Mouse (Mus musculus) intestine, embryonic 16.5 days (tissue): ENCODE data around the gene Tmem51. TPM values are rescaled to one million over a fixed set of nuclear protein-coding genes. Genes with fewer than 3 reads are reported as not detected.
A peak's percentile ranks its signal among the peaks of the same experiment; 100 is the strongest.

Experiments
- ATAC-seq: fragments of 200-750 bp; cut with Nextera tagmentation; 2 replicates; pipeline ENCODE4 v1.8.0; 2017; ENCODE audit warnings: moderate TSS enrichment, moderate library complexity
- H3K27ac ChIP-seq: fragments of 300-500 bp; sonication (generic); 2 replicates; pipeline ENCODE4 v1.5.1; 2014; ENCODE audit warnings: mild to moderate bottlenecking, low read length
- H3K27me3 ChIP-seq: fragments of 300-500 bp; sonication (generic); replicated peaks from 2 replicates; pipeline ENCODE4 v1.6.1; 2014; ENCODE audit warnings: low read length, control low read depth, mixed read lengths; ENCODE audit not compliant: control insufficient read depth, insufficient read depth
- H3K36me3 ChIP-seq: fragments of 300-500 bp; sonication (generic); 2 replicates; pipeline ENCODE4 v1.6.1; 2014; ENCODE audit warnings: low read length, control low read depth; ENCODE audit not compliant: control insufficient read depth, insufficient read depth
- H3K4me1 ChIP-seq: fragments of 300-500 bp; sonication (generic); 2 replicates; pipeline ENCODE4 v1.6.1; 2014; ENCODE audit warnings: low read length, control low read depth, mixed read lengths; ENCODE audit not compliant: control insufficient read depth, insufficient read depth
- H3K4me2 ChIP-seq: fragments of 300-500 bp; sonication (generic); 2 replicates; pipeline ENCODE4 v1.6.1; 2014; ENCODE audit warnings: low read depth, low read length, control low read depth
- H3K4me3 ChIP-seq: fragments of 300-500 bp; sonication (generic); 2 replicates; pipeline ENCODE4 v1.5.1; 2014; ENCODE audit warnings: mild to moderate bottlenecking, low read length
- H3K9ac ChIP-seq: fragments of 300-500 bp; sonication (generic); 2 replicates; pipeline ENCODE4 v1.6.1; 2014; ENCODE audit warnings: low read depth, low read length
- H3K9me3 ChIP-seq: fragments of 300-500 bp; sonication (generic); 2 replicates; pipeline ENCODE4 v1.6.1; 2016; ENCODE audit warnings: low read length, control low read depth; ENCODE audit not compliant: control insufficient read depth
- WGBS: fragments of 180-500 bp; shearing (Covaris S2); extraction: QIAGEN DNeasy Blood & Tissue Kit; methylation state at CpG from one replicate; pipeline ENCODE4 v1.1.7; 2014; 5-methylcytosine and 5-hydroxymethylcytosine counted together
- polyA plus RNA-seq: library from polyadenylated mRNA; unstranded; fragments of >200 nt; fragmentation: Nextera tagmentation; extraction: Ambion mirVana; gene quantifications from 2 replicates; pipeline ENCODE4 v1.2.1, GENCODE M21; 2015

Tmem51 gene
- polyA plus RNA-seq, 1 experiment from 2014 or later, result 160 TPM

GRCm38 (mm10) chr4:142098303-142098702, 14.2 kb upstream of the Tmem51 start:
- peak overlapping the region; percentile 58 for H3K9ac ChIP-seq
- H3K9me3 ChIP-seq, result no peaks in the 10 kb centered on the region
- ATAC-seq, result peak; percentile 62
- 20% methylated on average over 8 of the region's 8 CpGs for WGBS
- no peak overlapping the region for H3K4me3 ChIP-seq
- no peaks in the 10 kb centered on the region for H3K36me3 ChIP-seq
- H3K27me3 ChIP-seq, result no peaks in the 10 kb centered on the region
- peak overlapping the region; percentile 46 for H3K4me2 ChIP-seq
- H3K4me1 ChIP-seq, result peaks cover 21% of the 10 kb centered on the region
- peak overlapping the region; percentile 74 for H3K27ac ChIP-seq

DNA sequence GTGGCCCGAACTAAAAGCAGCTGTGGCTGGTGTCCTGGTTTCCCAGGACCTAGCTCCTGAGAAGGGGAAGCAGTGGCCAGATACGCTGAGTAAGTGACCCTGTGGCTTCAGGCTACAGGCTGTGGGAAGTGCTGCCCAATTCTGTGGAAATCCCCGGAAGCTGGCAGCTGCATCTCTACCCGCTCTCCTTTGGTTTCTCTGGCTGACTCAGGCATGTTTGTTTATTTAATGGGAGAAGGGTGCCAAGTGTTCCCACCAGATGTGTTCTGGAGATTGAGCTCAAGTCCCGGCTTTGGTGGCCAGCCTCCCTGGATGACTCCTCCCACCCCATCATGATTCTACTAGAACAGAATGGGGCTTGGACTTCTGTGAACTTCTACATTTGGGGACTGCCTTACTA, 13.8 kb upstream of the Tmem51 start:
- Histone ChIP-seq H3K9ac (peak overlapping the region; percentile 58), H3K27me3 (no peaks in the 10 kb centered on the region), H3K4me2 (peak overlapping the region; percentile 46), H3K4me3 (no peak overlapping the region), H3K9me3 (no peaks in the 10 kb centered on the region), H3K36me3 (no peaks in the 10 kb centered on the region), H3K4me1 (peaks cover 17% of the 10 kb centered on the region), H3K27ac (peak overlapping the region; percentile 74)
- ATAC-seq, result peak; percentile 67
- WGBS, result 18% methylated on average over 5 of the region's 5 CpGs

DNA sequence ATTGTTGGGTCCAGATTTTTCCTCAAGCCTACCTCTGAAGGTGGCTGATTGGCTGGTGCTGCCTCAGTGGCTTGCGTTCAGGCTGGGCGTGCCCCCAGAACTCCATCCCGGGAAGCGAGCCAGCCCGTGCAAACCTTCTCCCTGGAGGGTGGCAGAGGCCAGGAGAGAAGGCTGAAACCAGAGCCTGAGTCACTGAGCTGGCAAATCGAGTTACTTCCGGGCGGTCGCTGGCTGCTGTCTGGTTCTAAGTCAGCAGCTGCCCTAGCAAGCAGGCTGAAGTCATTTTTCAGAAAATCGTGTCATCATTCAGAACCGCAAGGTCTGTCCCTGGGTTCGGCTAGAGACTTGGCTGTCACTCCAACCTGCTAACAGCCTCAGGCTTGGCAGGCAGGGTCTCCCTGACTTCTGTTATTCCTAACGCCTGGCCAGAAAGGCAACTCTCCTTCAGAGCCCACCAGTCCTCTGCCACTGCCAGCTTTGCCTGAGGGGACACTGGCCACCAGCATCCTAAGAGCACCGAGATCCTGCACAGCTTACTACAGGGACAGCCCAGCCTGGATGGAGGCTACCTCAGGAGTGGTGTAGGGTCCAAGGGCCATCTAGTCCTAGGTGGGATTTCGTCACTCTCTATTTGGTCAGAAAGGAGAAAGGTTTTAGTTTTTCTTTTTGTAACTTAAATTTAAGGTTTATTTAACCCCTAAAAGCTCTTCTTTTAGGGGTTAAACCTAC, 11.6 kb upstream of the Tmem51 start:
- Histone ChIP-seq H3K27ac (no peak overlapping the region), H3K9ac (no peak overlapping the region), H3K9me3 (no peaks in the 10 kb centered on the region), H3K27me3 (no peaks in the 10 kb centered on the region), H3K4me1 (peaks cover 14% of the 10 kb centered on the region), H3K4me2 (no peak overlapping the region), H3K4me3 (no peak overlapping the region), H3K36me3 (no peaks in the 10 kb centered on the region)
- ATAC-seq, result no peak; the same call in 1 of the 2 replicates
- WGBS, result 60% methylated on average over 15 of the region's 15 CpGs

DNA sequence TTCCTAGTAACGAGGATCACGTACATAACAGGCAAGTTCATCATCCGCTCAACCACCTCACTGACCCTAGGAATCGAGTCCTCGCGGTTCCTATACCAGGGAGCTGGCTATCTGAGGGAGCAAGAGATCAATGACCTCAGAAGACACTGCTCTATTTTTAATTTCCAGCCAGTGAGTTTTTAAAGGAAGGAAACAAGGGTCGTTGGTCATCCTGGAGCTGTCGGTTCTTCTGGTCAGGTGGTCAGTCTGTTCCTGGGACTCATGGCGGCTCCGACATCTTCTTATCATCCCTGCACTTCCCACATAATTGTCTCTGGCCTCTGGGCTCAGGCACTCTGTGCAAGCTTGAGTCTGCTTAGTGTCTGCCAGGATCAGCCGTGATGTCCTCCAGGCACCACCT, 10.3 kb upstream of the Tmem51 start:
- no peak overlapping the region for H3K4me3 ChIP-seq
- peaks cover 14% of the 10 kb centered on the region for H3K4me1 ChIP-seq
- no peak overlapping the region for H3K4me2 ChIP-seq
- H3K9ac ChIP-seq, result no peak overlapping the region
- ATAC-seq, result no peak
- WGBS, result 75% methylated on average over 11 of the region's 11 CpGs
- H3K27me3 ChIP-seq, result no peaks in the 10 kb centered on the region
- no peak overlapping the region for H3K27ac ChIP-seq
- H3K9me3 ChIP-seq, result no peaks in the 10 kb centered on the region
- H3K36me3 ChIP-seq, result no peaks in the 10 kb centered on the region

- WGBS, result 63% methylated on average over 2 of the region's 2 CpGs
- no peaks in the 10 kb centered on the region; the same call in 1 of the 2 replicates for H3K4me1 ChIP-seq
- no peaks in the 10 kb centered on the region for H3K27me3 ChIP-seq
- no peak for ATAC-seq
- H3K27ac ChIP-seq, result no peak overlapping the region
- no peak overlapping the region for H3K4me3 ChIP-seq
- H3K36me3 ChIP-seq, result no peaks in the 10 kb centered on the region
- no peak overlapping the region for H3K4me2 ChIP-seq
- H3K9ac ChIP-seq, result no peak overlapping the region
- H3K9me3 ChIP-seq, result no peaks in the 10 kb centered on the region
Observed at GRCm38 (mm10) chr4:142091100-142091499, 7.0 kb upstream of the Tmem51 start.

- no peaks in the 10 kb centered on the region for H3K9me3 ChIP-seq
- H3K27ac ChIP-seq, result no peak overlapping the region
- WGBS, result 80% methylated on average over 6 of the region's 6 CpGs
- no peaks in the 10 kb centered on the region for H3K27me3 ChIP-seq
- H3K9ac ChIP-seq, result no peak overlapping the region
- no peak for ATAC-seq
- H3K4me2 ChIP-seq, result no peak overlapping the region
- H3K4me3 ChIP-seq, result no peak overlapping the region
- H3K4me1 ChIP-seq, result 0 out of 2 replicates have a peak, but pooled peaks cover 5% of the 10 kb centered on the region
- H3K36me3 ChIP-seq, result no peaks in the 10 kb centered on the region
Observed at GRCm38 (mm10) chr4:142089966-142090365, 5.9 kb upstream of the Tmem51 start.

- no peak overlapping the region for H3K4me3 ChIP-seq
- no peak overlapping the region for H3K4me2 ChIP-seq
- no peaks in the 10 kb centered on the region for H3K9me3 ChIP-seq
- 70% methylated on average over 6 of the region's 6 CpGs for WGBS
- H3K27me3 ChIP-seq, result no peaks in the 10 kb centered on the region
- ATAC-seq, result no peak
- H3K36me3 ChIP-seq, result no peaks in the 10 kb centered on the region
- H3K27ac ChIP-seq, result no peak overlapping the region
- no peak overlapping the region for H3K9ac ChIP-seq
- H3K4me1 ChIP-seq, result 0 out of 2 replicates have a peak, but pooled peaks cover 5% of the 10 kb centered on the region
Observed at GRCm38 (mm10) chr4:142088836-142089235, 4.7 kb upstream of the Tmem51 start.

DNA sequence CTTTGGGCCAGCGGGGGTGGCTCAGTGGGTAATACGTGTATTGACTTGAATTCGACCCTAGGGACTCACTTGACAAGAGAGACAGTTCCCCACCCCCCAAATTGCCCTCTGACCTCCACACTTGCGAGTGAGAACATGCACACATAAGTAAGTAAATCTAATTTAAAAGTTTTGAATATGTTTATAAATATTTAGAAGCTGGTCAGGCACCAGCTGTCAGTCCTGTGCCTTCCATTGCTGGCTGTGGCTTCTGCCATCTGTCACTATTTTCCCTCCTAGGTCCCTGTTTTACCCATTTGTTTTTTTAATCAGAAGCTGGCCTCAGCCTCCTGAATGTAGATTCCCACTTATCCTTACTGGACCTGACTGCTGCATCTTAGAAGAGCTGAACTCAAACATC, 4.3 kb upstream of the Tmem51 start:
- Histone ChIP-seq H3K4me2 (no peak overlapping the region), H3K4me3 (no peak overlapping the region), H3K9ac (no peak overlapping the region), H3K36me3 (no peaks in the 10 kb centered on the region), H3K27me3 (no peaks in the 10 kb centered on the region), H3K27ac (no peak overlapping the region), H3K4me1 (0 out of 2 replicates have a peak, but pooled peaks cover 5% of the 10 kb centered on the region), H3K9me3 (no peaks in the 10 kb centered on the region)
- ATAC-seq, result no peak
- 51% methylated on average over 4 of the region's 4 CpGs for WGBS

DNA sequence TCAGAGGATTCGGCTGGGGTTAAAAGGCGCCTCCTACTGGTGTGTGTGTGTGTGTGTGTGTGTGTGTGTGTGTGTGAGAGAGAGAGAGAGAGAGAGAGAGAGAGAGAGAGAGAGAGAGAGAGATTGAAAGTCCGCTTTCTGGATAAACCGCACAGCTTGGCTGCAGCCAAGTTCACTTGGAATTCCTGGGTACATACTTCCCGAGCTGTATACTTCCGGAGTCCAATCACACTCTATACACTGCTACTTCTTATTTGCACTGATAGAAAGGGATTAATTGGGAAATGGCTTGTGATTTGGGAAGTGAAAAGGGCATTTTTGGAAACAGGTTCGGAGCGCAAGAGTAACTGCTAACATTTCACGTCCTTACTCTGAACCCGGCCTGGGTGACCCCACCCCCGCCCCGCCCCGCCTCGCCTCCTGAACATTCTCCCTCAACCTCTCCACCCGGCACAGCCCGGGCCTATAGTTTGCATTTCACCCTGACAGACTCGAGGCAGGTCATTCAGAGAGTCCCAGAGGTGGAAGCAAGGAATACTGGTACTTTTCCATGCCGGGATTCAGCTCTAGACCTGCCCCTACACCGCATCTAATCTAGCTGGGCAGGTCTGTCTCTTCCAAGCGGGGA, 946 bp upstream of the Tmem51 start:
- Histone ChIP-seq H3K36me3 (no peaks in the 10 kb centered on the region), H3K4me3 (peak overlapping the region; percentile 83), H3K9me3 (no peaks in the 10 kb centered on the region), H3K4me1 (peaks cover 37% of the 10 kb centered on the region), H3K27ac (peak overlapping the region; percentile 97), H3K9ac (peak overlapping the region; percentile 92), H3K4me2 (peak overlapping the region; percentile 87), H3K27me3 (no peaks in the 10 kb centered on the region)
- 8% methylated on average over 20 of the region's 20 CpGs for WGBS
- 0 out of 2 replicates have a peak, but pooled peaks have one; percentile 12 for ATAC-seq
